Mouse (Mus musculus): ENCODE measurements at regions not wholly inside any gene's neighbourhood (a gene's known extent, or its start where the extent isn't known, plus 50 kb on each side); places are given as distances from the start of the nearest gene placed in this dataset.

DNA sequence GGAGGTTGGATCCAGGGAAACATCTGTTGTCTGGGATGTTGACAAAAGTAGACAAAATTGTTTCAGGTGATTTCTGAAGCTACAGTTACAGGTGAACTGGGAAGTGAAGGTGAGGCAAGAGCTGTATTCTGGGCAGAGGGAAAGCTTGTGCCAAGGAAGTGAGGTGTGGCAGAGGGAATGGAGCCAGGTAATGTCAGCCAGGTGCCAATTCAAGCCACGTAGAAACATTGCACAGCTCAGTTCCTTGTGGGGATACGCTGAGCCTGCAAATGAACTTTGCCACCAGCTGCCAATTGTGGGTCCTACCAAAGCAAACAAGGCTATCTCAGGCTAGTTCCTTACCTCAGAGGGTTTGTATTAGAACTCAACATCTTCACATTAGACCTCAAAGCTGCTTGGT is 410.1 kb downstream of the Fgf9 start:
- H3K36me3 ChIP-seq = no peaks in the 10 kb centered on the region
- DNase-seq (ENCODE audit: low spot score) = no peak
- peaks cover 3% of the 10 kb centered on the region; the same call in 1 of the 2 replicates for H3K4me1 ChIP-seq
- no peak overlapping the region for H3K4me3 ChIP-seq
- no peak overlapping the region for H3K27ac ChIP-seq
- H3K27me3 ChIP-seq (ENCODE audit: low read depth, poor library complexity, severe bottlenecking) = no peaks in the 10 kb centered on the region
- H3K9me3 ChIP-seq (replicated peaks) = no peaks in the 10 kb centered on the region
- 89% methylated on average over 2 of the region's 2 CpGs for WGBS

DNA sequence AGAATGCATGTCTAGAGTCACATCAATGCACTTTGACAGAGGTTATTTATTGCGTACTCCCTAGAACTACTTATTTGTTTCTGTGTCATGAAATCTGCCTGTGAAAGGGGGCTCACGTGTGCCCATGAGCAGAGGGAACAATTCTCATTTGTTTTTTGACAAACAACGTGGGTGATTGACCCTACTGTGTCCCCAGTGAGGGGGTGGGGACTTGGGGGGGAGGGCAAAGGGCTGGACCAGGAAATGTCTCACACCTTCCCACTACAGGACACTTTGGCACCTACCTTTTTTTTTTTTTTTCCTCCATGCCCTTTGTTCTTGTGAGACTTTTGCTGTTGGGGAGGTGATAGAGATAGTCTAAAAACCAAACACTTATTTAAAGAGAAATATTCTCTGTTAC is 400.3 kb downstream of the Fgf9 start:
- H3K4me3 ChIP-seq = no peak overlapping the region
- DNase-seq (ENCODE audit: low spot score) = no peak
- H3K9me3 ChIP-seq (replicated peaks) = no peaks in the 10 kb centered on the region
- H3K27ac ChIP-seq = peak overlapping the region; percentile 65; the same call in 1 of the 2 replicates
- H3K27me3 ChIP-seq (ENCODE audit: low read depth, poor library complexity, severe bottlenecking) = no peaks in the 10 kb centered on the region
- 38% methylated on average over 3 of the region's 3 CpGs for WGBS
- peaks cover 42% of the 10 kb centered on the region for H3K4me1 ChIP-seq
- no peaks in the 10 kb centered on the region for H3K36me3 ChIP-seq

GRCm38 (mm10) chr14:58468451-58468850 is 398.1 kb downstream of the Fgf9 start:
- no peaks in the 10 kb centered on the region for H3K36me3 ChIP-seq
- H3K27me3 ChIP-seq (ENCODE audit: low read depth, poor library complexity, severe bottlenecking) = no peaks in the 10 kb centered on the region
- H3K4me1 ChIP-seq = peaks cover 40% of the 10 kb centered on the region
- peak; percentile 42 for DNase-seq (ENCODE audit: low spot score)
- H3K9me3 ChIP-seq (replicated peaks) = peaks cover 4% of the 10 kb centered on the region; the same call in 1 of the 2 replicates
- H3K4me3 ChIP-seq = no peak overlapping the region
- peak overlapping the region; percentile 74 for H3K27ac ChIP-seq
- 32% methylated on average over 7 of the region's 7 CpGs for WGBS

- Histone ChIP-seq H3K27me3 (ENCODE audit: low read depth, poor library complexity, severe bottlenecking) (no peaks in the 10 kb centered on the region), H3K4me1 (peaks cover 40% of the 10 kb centered on the region), H3K36me3 (no peaks in the 10 kb centered on the region), H3K27ac (peak overlapping the region; percentile 74), H3K4me3 (no peak overlapping the region), H3K9me3 (replicated peaks) (peaks cover 4% of the 10 kb centered on the region; the same call in 1 of the 2 replicates)
- 48% methylated on average over 5 of the region's 5 CpGs for WGBS
- peak; percentile 40 for DNase-seq (ENCODE audit: low spot score)
These were observed 397.5 kb downstream of the Fgf9 start for GRCm38 (mm10) chr14:58467856-58468255.

GRCm38 (mm10) chr14:58446776-58447354 is 376.5 kb downstream of the Fgf9 start:
- H3K4me1 ChIP-seq = no peaks in the 10 kb centered on the region
- H3K4me3 ChIP-seq = no peak overlapping the region
- WGBS = 90% methylated on average over 5 of the region's 5 CpGs
- no peak overlapping the region for H3K27ac ChIP-seq
- no peaks in the 10 kb centered on the region for H3K36me3 ChIP-seq
- no peaks in the 10 kb centered on the region for H3K27me3 ChIP-seq (ENCODE audit: low read depth, poor library complexity, severe bottlenecking)
- H3K9me3 ChIP-seq (replicated peaks) = no peaks in the 10 kb centered on the region
- DNase-seq (ENCODE audit: low spot score) = peak; percentile 13

DNA sequence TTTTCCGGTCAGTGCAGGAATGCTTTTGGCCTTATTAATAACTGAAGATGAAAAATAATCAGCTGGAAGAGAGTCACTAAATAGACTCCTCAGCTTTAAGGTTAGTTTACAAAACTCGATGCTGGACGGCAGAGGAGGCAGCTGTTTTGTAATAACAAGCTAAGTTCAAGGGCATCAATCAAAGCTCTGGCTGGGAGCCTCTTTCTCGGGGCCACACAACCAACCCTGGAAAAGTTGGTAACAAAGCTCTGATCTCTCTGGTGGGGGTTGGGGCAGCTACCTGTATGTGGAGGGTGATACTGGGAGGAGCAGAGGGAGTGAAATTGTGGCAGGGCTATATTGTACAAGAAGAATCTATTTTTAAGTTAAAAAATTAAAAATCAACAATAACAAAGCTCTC is 374.1 kb downstream of the Fgf9 start:
- Histone ChIP-seq H3K36me3 (no peaks in the 10 kb centered on the region), H3K9me3 (replicated peaks) (no peaks in the 10 kb centered on the region), H3K4me1 (no peaks in the 10 kb centered on the region), H3K4me3 (no peak overlapping the region), H3K27ac (no peak overlapping the region), H3K27me3 (ENCODE audit: low read depth, poor library complexity, severe bottlenecking) (no peaks in the 10 kb centered on the region)
- peak; percentile 25 for DNase-seq (ENCODE audit: low spot score)
- WGBS = 65% methylated on average over 4 of the region's 4 CpGs

DNA sequence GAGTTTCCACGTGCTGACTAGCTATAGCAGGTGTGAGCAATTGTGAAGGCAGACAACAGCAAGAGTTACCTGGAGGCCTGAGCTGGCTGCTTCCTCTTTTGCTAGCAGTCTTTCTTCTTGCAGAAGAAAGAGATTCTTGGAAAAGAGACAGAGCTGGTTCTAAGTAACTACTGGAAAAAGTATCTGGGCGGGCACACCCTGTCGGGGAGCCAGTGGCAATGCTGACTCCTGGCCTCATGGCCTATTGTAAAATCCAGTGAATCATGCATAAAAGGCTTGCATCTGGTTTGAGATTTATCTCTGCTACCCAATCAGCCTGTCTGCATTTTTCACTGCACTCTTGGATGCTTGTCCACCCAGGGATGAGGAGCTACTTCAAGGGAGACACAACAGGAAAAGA is 372.2 kb downstream of the Fgf9 start:
- H3K36me3 ChIP-seq = no peaks in the 10 kb centered on the region
- no peak overlapping the region for H3K4me3 ChIP-seq
- peak; percentile 10 for DNase-seq (ENCODE audit: low spot score)
- no peak overlapping the region for H3K27ac ChIP-seq
- H3K4me1 ChIP-seq = no peaks in the 10 kb centered on the region
- no peaks in the 10 kb centered on the region for H3K9me3 ChIP-seq (replicated peaks)
- WGBS = 90% methylated on average over 3 of the region's 3 CpGs
- H3K27me3 ChIP-seq (ENCODE audit: low read depth, poor library complexity, severe bottlenecking) = no peaks in the 10 kb centered on the region

DNA sequence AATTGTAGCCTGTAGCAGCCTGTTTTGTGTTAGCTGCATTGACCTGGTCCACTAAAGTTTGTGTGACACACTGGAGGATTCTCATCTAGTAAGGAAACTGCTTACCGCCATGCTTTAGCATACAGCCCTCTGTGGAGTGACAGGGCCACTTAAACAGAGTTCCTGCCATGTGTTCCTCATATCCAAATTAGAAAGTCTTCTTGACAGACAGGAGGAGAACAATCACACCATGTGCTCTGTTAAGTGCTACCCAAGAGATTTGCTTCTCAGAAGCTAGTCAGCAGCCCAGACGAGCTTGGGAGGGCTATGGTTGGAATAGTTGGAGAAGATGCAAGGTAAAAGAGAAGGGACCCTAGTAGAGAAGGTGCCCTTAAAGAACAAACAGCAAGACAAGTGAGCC is 369.6 kb downstream of the Fgf9 start:
- Histone ChIP-seq H3K4me3 (no peak overlapping the region), H3K27me3 (ENCODE audit: low read depth, poor library complexity, severe bottlenecking) (no peaks in the 10 kb centered on the region), H3K9me3 (replicated peaks) (no peaks in the 10 kb centered on the region), H3K27ac (no peak overlapping the region), H3K36me3 (no peaks in the 10 kb centered on the region), H3K4me1 (0 out of 2 replicates have a peak, but pooled peaks cover 2% of the 10 kb centered on the region)
- 79% methylated on average over 2 of the region's 2 CpGs for WGBS
- no peak for DNase-seq (ENCODE audit: low spot score)

- H3K4me1 ChIP-seq = 0 out of 2 replicates have a peak, but pooled peaks cover 2% of the 10 kb centered on the region
- no peaks in the 10 kb centered on the region for H3K27me3 ChIP-seq (ENCODE audit: low read depth, poor library complexity, severe bottlenecking)
- no peaks in the 10 kb centered on the region for H3K36me3 ChIP-seq
- 84% methylated on average over 3 of the region's 3 CpGs for WGBS
- no peak overlapping the region for H3K4me3 ChIP-seq
- H3K27ac ChIP-seq = no peak overlapping the region
- no peak for DNase-seq (ENCODE audit: low spot score)
- no peaks in the 10 kb centered on the region for H3K9me3 ChIP-seq (replicated peaks)
These were observed 365.7 kb downstream of the Fgf9 start for GRCm38 (mm10) chr14:58436096-58436495.

- DNase-seq (ENCODE audit: low spot score) = no peak
- Histone ChIP-seq H3K27me3 (ENCODE audit: low read depth, poor library complexity, severe bottlenecking) (no peaks in the 10 kb centered on the region), H3K36me3 (no peaks in the 10 kb centered on the region), H3K4me3 (no peak overlapping the region), H3K4me1 (peaks cover 29% of the 10 kb centered on the region), H3K9me3 (replicated peaks) (no peaks in the 10 kb centered on the region), H3K27ac (no peak overlapping the region)
- WGBS = 78% methylated on average over 6 of the region's 6 CpGs
These were observed 356.1 kb downstream of the Fgf9 start for GRCm38 (mm10) chr14:58426472-58426871.

- WGBS = 37% methylated on average over 5 of the region's 5 CpGs
- Histone ChIP-seq H3K4me1 (peaks cover 19% of the 10 kb centered on the region), H3K4me3 (no peak overlapping the region), H3K36me3 (no peaks in the 10 kb centered on the region), H3K27me3 (ENCODE audit: low read depth, poor library complexity, severe bottlenecking) (no peaks in the 10 kb centered on the region), H3K9me3 (replicated peaks) (no peaks in the 10 kb centered on the region), H3K27ac (0 out of 2 replicates have a peak overlapping the region, but pooled peaks have one; percentile 20)
- no peak for DNase-seq (ENCODE audit: low spot score)
These were observed 351.6 kb downstream of the Fgf9 start for GRCm38 (mm10) chr14:58421904-58422303.

GRCm38 (mm10) chr14:58417545-58417944 is 347.2 kb downstream of the Fgf9 start:
- Histone ChIP-seq H3K36me3 (no peaks in the 10 kb centered on the region), H3K4me1 (peaks cover 9% of the 10 kb centered on the region), H3K9me3 (replicated peaks) (no peaks in the 10 kb centered on the region), H3K4me3 (no peak overlapping the region), H3K27ac (no peak overlapping the region), H3K27me3 (ENCODE audit: low read depth, poor library complexity, severe bottlenecking) (no peaks in the 10 kb centered on the region)
- WGBS = 76% methylated on average over 1 of the region's 1 CpGs
- no peak for DNase-seq (ENCODE audit: low spot score)

- Histone ChIP-seq H3K27me3 (ENCODE audit: low read depth, poor library complexity, severe bottlenecking) (no peaks in the 10 kb centered on the region), H3K9me3 (replicated peaks) (no peaks in the 10 kb centered on the region), H3K36me3 (no peaks in the 10 kb centered on the region), H3K4me1 (peaks cover 12% of the 10 kb centered on the region), H3K4me3 (no peak overlapping the region), H3K27ac (no peak overlapping the region)
- DNase-seq (ENCODE audit: low spot score) = no peak
- 91% methylated on average over 9 of the region's 9 CpGs for WGBS
These were observed 321.8 kb downstream of the Fgf9 start for GRCm38 (mm10) chr14:58392055-58392726.

Data from limb, embryonic 10.5 days (tissue).